Mouse (Mus musculus) small intestine, adult 2 months (tissue): ENCODE data around the gene Zfp74. TPM values are rescaled to one million over a fixed set of nuclear protein-coding genes. Genes with fewer than 3 reads are reported as not detected.

Experiments used
- H3K27ac ChIP-seq: fragments of 200-500 bp; 2 replicates; pipeline ENCODE4 v1.5.1; 2012; ENCODE audit warnings: low read depth, low read length, control low read depth, inconsistent platforms; ENCODE audit not compliant: insufficient read depth
- H3K27me3 ChIP-seq: fragments of 200-500 bp; 2 replicates; pipeline ENCODE4 v1.6.1; 2012; ENCODE audit warnings: mild to moderate bottlenecking, moderate library complexity, low read length, inconsistent platforms; ENCODE audit not compliant: control insufficient read depth, insufficient read depth
- H3K36me3 ChIP-seq: fragments of 200-500 bp; 2 replicates; pipeline ENCODE4 v1.6.1; 2012; ENCODE audit warnings: mild to moderate bottlenecking, low read length, control low read depth, inconsistent platforms; ENCODE audit not compliant: control insufficient read depth, insufficient read depth
- H3K4me1 ChIP-seq: fragments of 200-500 bp; 2 replicates; pipeline ENCODE4 v1.6.1; 2012; ENCODE audit warnings: low read length, inconsistent platforms, mixed read lengths; ENCODE audit not compliant: control insufficient read depth, insufficient read depth, insufficient read length
- H3K4me3 ChIP-seq: fragments of 200-500 bp; 2 replicates; pipeline ENCODE4 v1.5.1; 2012; ENCODE audit warnings: low read depth, mild to moderate bottlenecking, control low read depth, inconsistent platforms, low read length, moderate library complexity
- CTCF ChIP-seq: fragments of 200-500 bp; IDR thresholded peaks from 2 replicates; pipeline ENCODE4 v1.5.1; 2012; ENCODE audit warnings: low read depth, mild to moderate bottlenecking, control low read depth, inconsistent platforms, low read length, moderate library complexity, mixed read lengths; ENCODE audit not compliant: insufficient replicate concordance, insufficient read length; ENCODE audit errors: extremely low read depth
- POLR2A ChIP-seq: fragments of 200-500 bp; IDR thresholded peaks from 2 replicates; pipeline ENCODE4 v1.6.1; 2012; ENCODE audit warnings: low read depth, mild to moderate bottlenecking, control low read depth, inconsistent platforms, low read length, moderate library complexity
- WGBS: fragments of 180-500 bp; shearing (Covaris S2); methylation state at CpG from one replicate; pipeline ENCODE4 v1.1.7; 2018; 5-methylcytosine and 5-hydroxymethylcytosine counted together
- polyA plus RNA-seq: library from polyadenylated mRNA; depleted of rRNA; stranded (reverse); fragments of >200 nt; gene quantifications from 2 replicates; pipeline ENCODE4 v1.2.3, GENCODE M21; 2012; rRNA removed

Gene Zfp74
- polyA plus RNA-seq, 1 experiment = 2.7 TPM

DNA sequence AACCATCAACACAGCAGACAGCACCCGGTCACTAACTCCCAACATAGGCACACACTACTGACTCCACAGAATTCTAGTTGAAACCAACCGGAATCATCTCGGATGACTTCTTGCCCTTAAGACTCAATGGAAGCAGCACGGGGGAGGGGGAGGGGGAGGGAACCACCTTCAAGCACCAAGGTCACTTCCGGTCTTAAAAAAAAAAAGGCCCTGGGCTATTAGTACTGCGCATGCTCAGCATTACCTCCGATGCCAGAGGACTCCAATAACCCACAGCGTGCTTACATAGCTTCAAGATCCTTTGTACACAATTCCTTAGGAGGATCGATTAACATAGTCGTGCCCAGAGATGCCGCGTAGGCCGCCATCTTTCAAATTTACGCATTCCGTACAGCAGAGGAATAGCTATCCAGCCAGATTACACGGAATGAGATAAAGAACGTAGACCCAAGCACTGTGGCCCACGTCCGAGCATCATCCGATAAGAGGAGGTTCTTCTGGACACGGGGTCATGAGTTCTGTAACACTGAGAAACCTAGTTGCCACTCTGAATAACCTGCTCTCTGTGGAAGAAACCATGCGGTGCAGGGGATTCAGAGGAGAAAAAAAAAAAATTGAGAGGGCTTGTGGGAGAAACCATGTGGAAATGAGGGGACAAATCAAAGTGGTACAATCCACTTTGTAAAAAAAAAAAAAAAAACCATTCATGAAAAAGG is 47.8 kb downstream of the Zfp74 start, which contains the start of gene Zfp27:
Gene Zfp27, minus strand, starts transcription at position 607 of the 716 bp plus-strand sequence.
- H3K4me1 ChIP-seq = peaks cover 2% of the 10 kb centered on the region; the same call in 1 of the 2 replicates
- H3K4me3 ChIP-seq = peak within 1 kb of the TSS; percentile 73
- H3K36me3 ChIP-seq = peaks cover 7% of the 10 kb centered on the region; the same call in 1 of the 2 replicates
- WGBS = under 1% methylated on average over 22 of the region's 22 CpGs
- no peak for TF ChIP-seq POLR2A
- TF ChIP-seq CTCF = no peak
- peak within 1 kb of the TSS; percentile 89 for H3K27ac ChIP-seq
- H3K27me3 ChIP-seq = no peaks in the 10 kb centered on the region

DNA sequence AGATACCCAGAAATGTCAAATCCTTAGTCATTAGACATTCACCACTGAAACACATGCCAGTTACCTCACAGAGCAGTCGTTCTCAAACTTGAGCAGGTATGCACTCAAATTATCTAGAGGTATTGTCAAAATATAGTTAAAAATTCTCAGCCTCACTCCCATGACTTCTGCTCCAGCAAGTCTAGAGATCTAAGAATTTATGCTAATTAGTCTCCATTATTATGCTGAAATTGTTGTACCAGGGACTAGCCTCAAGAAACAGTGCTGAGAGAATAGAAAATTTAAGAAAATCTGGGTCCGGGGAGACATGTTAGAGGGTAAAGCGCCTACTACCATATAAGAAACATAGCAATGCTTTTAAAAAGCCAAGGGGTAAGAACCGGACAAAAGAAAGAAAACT is 49.8 kb downstream of the Zfp74 start:
- peaks cover 2% of the 10 kb centered on the region; the same call in 1 of the 2 replicates for H3K4me1 ChIP-seq
- no peak overlapping the region for H3K27ac ChIP-seq
- TF ChIP-seq POLR2A (no peak), CTCF (no peak)
- WGBS = 99% methylated on average over 4 of the region's 4 CpGs
- H3K27me3 ChIP-seq = no peaks in the 10 kb centered on the region
- H3K4me3 ChIP-seq = no peak overlapping the region
- peaks cover 22% of the 10 kb centered on the region for H3K36me3 ChIP-seq

DNA sequence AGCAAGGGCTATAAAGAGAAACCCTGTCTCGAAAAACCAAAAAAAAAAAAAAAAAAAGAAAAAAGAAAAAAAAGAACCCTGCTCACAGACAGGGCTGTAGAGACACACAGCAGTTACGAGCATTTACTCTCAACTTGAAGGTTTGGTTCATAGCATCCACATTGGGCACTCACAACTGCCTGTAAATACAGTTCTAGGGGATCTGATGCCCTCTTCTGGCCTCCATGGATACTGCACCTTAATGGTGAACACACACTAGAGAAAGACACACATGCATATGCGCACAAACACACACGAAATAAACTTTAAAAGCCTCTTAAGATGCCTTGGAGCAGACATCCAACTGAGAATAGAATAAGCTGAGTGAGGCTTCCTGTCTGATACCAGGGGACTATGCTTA is 55.5 kb downstream of the Zfp74 start:
- WGBS = 89% methylated on average over 4 of the region's 4 CpGs
- TF ChIP-seq POLR2A = no peak
- no peak for TF ChIP-seq CTCF
- H3K4me3 ChIP-seq = no peak overlapping the region
- no peak overlapping the region for H3K27ac ChIP-seq
- peaks cover 62% of the 10 kb centered on the region for H3K36me3 ChIP-seq
- H3K4me1 ChIP-seq = no peaks in the 10 kb centered on the region
- no peaks in the 10 kb centered on the region for H3K27me3 ChIP-seq

- Histone ChIP-seq H3K27ac (no peak overlapping the region), H3K4me1 (no peaks in the 10 kb centered on the region), H3K27me3 (no peaks in the 10 kb centered on the region; the same call in 1 of the 2 replicates), H3K4me3 (no peak overlapping the region), H3K36me3 (peaks cover 34% of the 10 kb centered on the region)
- no peak for TF ChIP-seq POLR2A
- no peak for TF ChIP-seq CTCF
- WGBS = 98% methylated on average over 4 of the region's 4 CpGs
Observed at GRCm38 (mm10) chr7:29892756-29893155, 61.1 kb downstream of the Zfp74 start.

DNA sequence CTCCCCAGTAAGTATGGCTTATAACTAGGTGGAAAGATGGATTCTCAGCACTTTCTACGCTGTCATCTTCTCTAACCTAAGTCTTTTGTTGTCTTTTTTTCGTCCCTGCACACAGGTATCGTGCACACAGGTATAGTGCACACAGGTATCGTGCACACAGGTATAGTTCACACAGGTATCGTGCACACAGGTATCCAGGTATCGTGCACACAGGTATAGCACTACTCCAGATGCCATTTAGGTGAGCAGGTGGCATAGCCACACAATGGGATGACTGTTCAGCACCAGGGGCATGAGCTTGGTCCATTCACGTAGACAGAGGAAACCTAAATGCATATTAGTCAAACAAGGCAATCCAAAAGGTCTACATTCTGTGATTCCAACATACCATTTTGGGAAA is 63.4 kb downstream of the Zfp74 start:
- Histone ChIP-seq H3K27me3 (no peaks in the 10 kb centered on the region; the same call in 1 of the 2 replicates), H3K4me3 (no peak overlapping the region), H3K36me3 (peaks cover 24% of the 10 kb centered on the region), H3K27ac (no peak overlapping the region), H3K4me1 (no peaks in the 10 kb centered on the region)
- 96% methylated on average over 7 of the region's 7 CpGs for WGBS
- TF ChIP-seq CTCF (no peak), POLR2A (no peak)

- Histone ChIP-seq H3K27me3 (no peaks in the 10 kb centered on the region), H3K27ac (no peak overlapping the region), H3K36me3 (no peaks in the 10 kb centered on the region), H3K4me3 (no peak overlapping the region), H3K4me1 (no peaks in the 10 kb centered on the region)
- no peak for TF ChIP-seq POLR2A
- no peak for TF ChIP-seq CTCF
- 89% methylated on average over 7 of the region's 7 CpGs for WGBS
Observed at GRCm38 (mm10) chr7:29880916-29881315, 73.0 kb downstream of the Zfp74 start.

Other genes starting within 250 kb of the Zfp74 start
- not detected in 2 replicates for gene Catsperg2, start 227.1 kb downstream of the Zfp74 start, polyA plus RNA-seq
- 1.0 and 1.8 TPM in 2 replicates for gene Zfp84, start 185.5 kb downstream of the Zfp74 start, polyA plus RNA-seq
- gene Zfp30, start 170.1 kb downstream of the Zfp74 start, polyA plus RNA-seq = 0.32 and 0.52 TPM in 2 replicates
- 0.43 and 0.86 TPM in 2 replicates for gene Zfp790, start 138.0 kb downstream of the Zfp74 start, polyA plus RNA-seq
- 0.05 and 0.06 TPM in 2 replicates for gene Zfp940, start 100.4 kb downstream of the Zfp74 start, polyA plus RNA-seq
- 0.13 and 0.18 TPM in 2 replicates for gene Zfp420, start 94.1 kb downstream of the Zfp74 start, polyA plus RNA-seq
- 0.69 and 0.81 TPM in 2 replicates for gene Zfp27, start 47.5 kb downstream of the Zfp74 start, polyA plus RNA-seq
- gene Zfp383, start 45.9 kb downstream of the Zfp74 start, polyA plus RNA-seq = 0.04 and 0.14 TPM in 2 replicates
- gene Zfp568, start 29.9 kb upstream of the Zfp74 start, polyA plus RNA-seq = 1.3 and 2.3 TPM in 2 replicates
- 0.58 and 0.62 TPM in 2 replicates for gene Zfp14, start 97.3 kb upstream of the Zfp74 start, polyA plus RNA-seq
- 0.23 and 0.25 TPM in 2 replicates for gene Zfp82, start 118.8 kb upstream of the Zfp74 start, polyA plus RNA-seq
- 0.06 TPM in 1 of 2 replicates, not detected in the other for gene Gm26920, start 136.3 kb upstream of the Zfp74 start, polyA plus RNA-seq
- gene Zfp566, start 136.4 kb upstream of the Zfp74 start, polyA plus RNA-seq = 0.11 and 0.95 TPM in 2 replicates
- 2.6 and 7.1 TPM in 2 replicates for gene Zfp260, start 140.7 kb upstream of the Zfp74 start, polyA plus RNA-seq
- gene Zfp382, start 167.9 kb upstream of the Zfp74 start, polyA plus RNA-seq = 0.06 and 0.19 TPM in 2 replicates
- gene Zfp146, start 215.7 kb upstream of the Zfp74 start, polyA plus RNA-seq = 2.6 and 3.0 TPM in 2 replicates
- gene Cox7a1, start 230.1 kb upstream of the Zfp74 start, polyA plus RNA-seq = 47.5 and 165 TPM in 2 replicates
- gene Capns1, start 244.7 kb upstream of the Zfp74 start, polyA plus RNA-seq = 351 and 819 TPM in 2 replicates